Mouse (Mus musculus) forebrain, embryonic 14.5 days (tissue): ENCODE measurements around the gene Etnk1. TPM values are rescaled to one million over a fixed set of nuclear protein-coding genes. Genes with fewer than 3 reads are reported as not detected.

Experiments
- ATAC-seq: fragments of 200-750 bp; cut with Nextera tagmentation; 2 replicates; pipeline ENCODE4 v1.8.0; 2017; ENCODE audit warnings: mild to moderate bottlenecking, moderate library complexity
- DNase-seq: peaks from one replicate; pipeline ENCODE4 v3.0.0-alpha.2; 2015; ENCODE audit warnings: low spot score
- H3K27ac ChIP-seq: fragments of 300-500 bp; sonication (generic); 2 replicates; pipeline ENCODE4 v1.5.1; 2014; ENCODE audit warnings: low read depth, mild to moderate bottlenecking, control low read depth, low read length, moderate library complexity
- H3K27me3 ChIP-seq: fragments of 300-500 bp; sonication (generic); replicated peaks from 2 replicates; pipeline ENCODE4 v1.6.1; 2014; ENCODE audit warnings: low read length, control low read depth, mixed read lengths; ENCODE audit not compliant: control insufficient read depth, insufficient read depth
- H3K36me3 ChIP-seq: fragments of 300-500 bp; sonication (generic); 2 replicates; pipeline ENCODE4 v1.6.1; 2014; ENCODE audit warnings: low read length, control low read depth; ENCODE audit not compliant: control insufficient read depth, insufficient read depth
- H3K4me1 ChIP-seq: fragments of 300-500 bp; sonication (generic); 2 replicates; pipeline ENCODE4 v1.6.1; 2014; ENCODE audit warnings: antibody characterized with exemption, low read length, control low read depth; ENCODE audit not compliant: control insufficient read depth, insufficient read depth
- H3K4me2 ChIP-seq: fragments of 300-500 bp; sonication (generic); 2 replicates; pipeline ENCODE4 v1.6.1; 2014; ENCODE audit warnings: mild to moderate bottlenecking, control low read depth, low read length
- H3K4me3 ChIP-seq: fragments of 300-500 bp; sonication (generic); 2 replicates; pipeline ENCODE4 v1.5.1; 2014; ENCODE audit warnings: low read depth, low read length, control low read depth
- H3K9ac ChIP-seq: fragments of 300-500 bp; sonication (generic); 2 replicates; pipeline ENCODE4 v1.6.1; 2014; ENCODE audit warnings: mild to moderate bottlenecking, low read length, control low read depth, moderate library complexity
- H3K9me3 ChIP-seq: fragments of 300-500 bp; sonication (generic); replicated peaks from 2 replicates; pipeline ENCODE4 v1.6.1; 2016; ENCODE audit warnings: low read length, control low read depth, mixed read lengths; ENCODE audit not compliant: control insufficient read depth
- WGBS: fragments of 180-500 bp; shearing (Covaris S2); extraction: QIAGEN DNeasy Blood & Tissue Kit; methylation state at CpG from one replicate; pipeline ENCODE4 v1.1.7; 2014; 5-methylcytosine and 5-hydroxymethylcytosine counted together
- polyA plus RNA-seq: library from polyadenylated mRNA; unstranded; fragments of >200 nt; fragmentation: Nextera tagmentation; extraction: Ambion mirVana; gene quantifications from 2 replicates; pipeline ENCODE4 v1.2.1, GENCODE M21; 2014

The Etnk1 gene
- polyA plus RNA-seq, 1 experiment from 2014 or later: 23.5 TPM

DNA sequence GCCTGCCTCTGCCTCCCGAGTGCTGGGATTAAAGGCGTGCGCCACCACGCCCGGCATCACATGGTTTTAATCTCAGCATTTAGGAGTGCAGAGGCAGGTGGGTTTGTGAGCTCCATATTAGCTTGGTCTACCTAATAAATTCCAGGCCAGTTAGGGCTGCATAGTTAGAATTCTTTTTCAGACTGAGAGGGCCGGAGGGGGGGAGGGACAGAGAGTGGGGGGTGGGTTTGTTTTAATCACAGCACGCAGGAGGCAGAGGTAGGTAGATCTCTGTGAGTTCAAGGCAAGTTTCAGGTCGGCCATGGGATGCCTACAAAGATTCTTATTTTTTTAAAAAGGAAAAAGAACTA is 2.1 kb upstream of the Etnk1 start:
- Histone ChIP-seq H3K4me3 (no peak overlapping the region), H3K27me3 (no peaks in the 10 kb centered on the region), H3K9me3 (no peaks in the 10 kb centered on the region), H3K36me3 (no peaks in the 10 kb centered on the region), H3K27ac (no peak overlapping the region), H3K9ac (no peak overlapping the region), H3K4me1 (peaks cover 15% of the 10 kb centered on the region), H3K4me2 (no peak overlapping the region)
- ATAC-seq: no peak
- 87% methylated on average over 8 of the region's 8 CpGs for WGBS
- DNase-seq: no peak

DNA sequence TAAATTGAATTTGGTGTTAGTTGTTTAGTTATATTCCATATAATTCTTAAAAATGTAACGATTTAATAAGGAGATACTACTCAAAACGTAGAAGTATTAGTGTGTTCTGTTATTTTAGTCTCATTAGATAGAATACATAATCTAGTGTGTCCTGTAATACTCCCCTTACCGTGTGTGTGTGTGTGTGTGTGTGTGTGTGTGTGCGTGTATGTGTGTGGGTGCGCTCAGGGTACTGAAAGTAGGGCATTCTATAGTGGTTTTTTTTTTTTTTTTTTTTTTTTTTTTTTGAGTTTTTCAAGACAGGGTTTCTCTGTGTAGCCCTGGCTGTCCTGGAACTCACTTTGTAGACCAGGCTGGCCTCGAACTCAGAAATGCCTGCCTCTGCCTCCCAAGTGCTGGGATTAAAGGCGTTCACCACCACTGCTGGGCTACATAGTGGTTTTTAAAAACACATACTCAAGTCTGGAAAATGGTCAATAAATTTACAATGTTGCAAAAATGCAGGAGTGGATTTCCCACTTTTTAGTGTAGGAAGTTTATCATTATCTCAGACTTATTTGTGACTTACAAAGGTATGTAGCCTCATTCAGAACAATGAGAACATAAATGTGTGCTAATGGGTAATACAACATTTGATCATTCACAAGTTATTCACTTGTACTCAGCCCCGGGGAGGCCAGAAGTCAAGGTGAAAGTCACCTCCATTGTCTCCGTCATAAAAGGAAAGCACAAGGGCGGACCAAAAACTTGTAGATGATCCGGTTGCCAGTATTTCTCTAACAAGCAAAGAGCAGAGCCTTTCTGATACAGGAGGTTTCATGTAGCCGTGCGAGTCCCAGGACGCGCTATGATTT is 1.4 kb upstream of the Etnk1 start:
- Histone ChIP-seq H3K4me2 (peak overlapping the region; percentile 88), H3K27ac (no peak overlapping the region), H3K9me3 (no peaks in the 10 kb centered on the region), H3K9ac (peak overlapping the region; percentile 90), H3K4me1 (peaks cover 18% of the 10 kb centered on the region), H3K27me3 (no peaks in the 10 kb centered on the region), H3K4me3 (no peak overlapping the region), H3K36me3 (no peaks in the 10 kb centered on the region)
- DNase-seq (no peak), ATAC-seq (no peak)
- WGBS: 64% methylated on average over 15 of the region's 15 CpGs

DNA sequence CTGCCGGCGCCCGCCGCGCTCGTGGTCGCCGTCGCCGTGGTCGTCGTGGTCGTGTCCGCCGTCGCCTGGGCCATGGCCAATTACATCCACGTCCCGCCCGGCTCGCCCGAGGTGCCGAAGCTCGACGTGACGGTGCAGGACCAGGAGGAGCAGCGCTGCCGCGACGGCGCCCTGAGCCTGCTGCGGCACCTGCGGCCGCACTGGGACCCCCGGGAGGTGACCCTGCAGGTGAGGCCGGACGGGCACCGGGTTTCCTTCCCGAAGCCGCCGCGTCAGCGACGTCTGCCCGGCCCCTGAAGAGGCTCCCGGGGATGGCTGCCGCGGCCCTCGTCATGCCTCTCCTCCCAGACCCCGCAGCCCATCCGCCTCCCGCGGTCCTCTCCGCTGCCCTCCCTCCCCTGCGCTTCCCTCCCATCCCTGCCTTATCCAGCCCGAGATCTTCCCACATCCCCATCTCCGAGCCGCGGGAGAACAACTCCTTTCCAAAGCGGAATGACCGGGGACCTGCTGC is 443 bp downstream of the Etnk1 start:
- under 1% methylated on average over 39 of the region's 60 CpGs for WGBS
- H3K27me3 ChIP-seq: no peaks in the 10 kb centered on the region
- no peaks in the 10 kb centered on the region for H3K9me3 ChIP-seq
- H3K4me3 ChIP-seq: peak overlapping the region; percentile 86
- peak overlapping the region; percentile 88 for H3K4me2 ChIP-seq
- DNase-seq (peak; percentile 55), ATAC-seq (peak; percentile 65)
- H3K4me1 ChIP-seq: peaks cover 18% of the 10 kb centered on the region
- peak overlapping the region; percentile 90 for H3K9ac ChIP-seq
- no peaks in the 10 kb centered on the region for H3K36me3 ChIP-seq
- H3K27ac ChIP-seq: peak overlapping the region; percentile 93

DNA sequence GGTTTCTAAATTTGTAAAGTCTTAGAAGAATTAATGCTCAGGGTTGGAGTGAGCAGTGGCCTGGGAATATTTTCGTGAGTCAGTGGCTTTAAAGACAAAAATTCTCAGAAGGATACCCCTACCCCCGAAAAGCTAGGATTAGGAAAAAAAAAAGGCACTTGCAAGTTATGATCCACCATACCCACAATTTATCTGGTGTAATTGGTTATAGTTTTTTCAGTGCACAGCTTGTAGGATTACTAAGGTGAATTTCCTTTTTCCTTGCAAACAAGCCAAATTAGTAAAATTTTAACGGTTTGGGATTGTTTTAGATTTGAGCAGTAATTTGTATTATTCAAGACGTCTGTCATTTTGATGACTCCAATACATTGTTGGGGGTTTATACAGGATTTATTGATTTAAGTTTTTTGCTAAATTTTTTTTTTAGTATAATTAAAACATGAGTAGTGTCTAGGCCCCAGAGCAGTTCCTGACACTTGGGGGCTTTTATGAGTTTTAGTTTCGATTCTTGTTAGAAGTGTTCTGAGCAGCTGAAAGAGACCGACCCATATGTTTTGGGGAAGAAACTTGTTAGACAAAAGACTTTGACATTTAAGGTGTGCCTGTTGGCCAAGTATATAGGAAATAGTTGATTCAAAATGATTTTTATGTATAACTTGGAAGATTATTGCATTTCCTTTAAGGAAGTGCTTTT is 1.1 kb downstream of the Etnk1 start:
- Histone ChIP-seq H3K27ac (no peak overlapping the region), H3K36me3 (peaks cover 3% of the 10 kb centered on the region), H3K4me2 (peak overlapping the region; percentile 88), H3K4me3 (peak overlapping the region; percentile 86), H3K4me1 (peaks cover 18% of the 10 kb centered on the region), H3K9me3 (no peaks in the 10 kb centered on the region), H3K27me3 (no peaks in the 10 kb centered on the region), H3K9ac (peak overlapping the region; percentile 90)
- 29% methylated on average over 6 of the region's 6 CpGs for WGBS
- DNase-seq (no peak), ATAC-seq (no peak)

DNA sequence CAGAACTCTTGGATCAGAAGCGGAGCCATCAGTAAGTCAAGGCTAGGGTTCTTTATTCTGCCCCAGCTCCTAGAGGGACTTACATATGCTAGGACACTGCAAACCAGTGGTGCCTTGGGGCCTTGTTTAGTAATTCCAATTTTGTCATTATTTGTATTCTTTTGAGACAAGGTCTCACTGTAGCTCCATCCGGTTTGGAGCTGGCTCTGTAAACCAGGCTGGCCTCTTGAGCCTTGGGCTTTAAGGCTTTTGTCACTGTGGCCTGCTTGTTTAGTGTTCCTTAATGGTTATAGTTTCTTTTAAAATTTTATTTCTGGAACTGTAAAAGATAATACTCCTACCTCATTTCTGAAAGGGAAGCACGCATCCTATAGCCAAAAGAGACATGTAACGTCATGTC is 2.4 kb downstream of the Etnk1 start:
- Histone ChIP-seq H3K9me3 (no peaks in the 10 kb centered on the region), H3K36me3 (peaks cover 10% of the 10 kb centered on the region), H3K4me1 (peaks cover 18% of the 10 kb centered on the region), H3K27me3 (no peaks in the 10 kb centered on the region), H3K9ac (no peak overlapping the region; the same call in 1 of the 2 replicates), H3K4me2 (peak overlapping the region; percentile 88; the same call in 1 of the 2 replicates), H3K4me3 (no peak overlapping the region), H3K27ac (no peak overlapping the region)
- ATAC-seq: no peak
- WGBS: 80% methylated on average over 4 of the region's 4 CpGs
- no peak for DNase-seq

DNA sequence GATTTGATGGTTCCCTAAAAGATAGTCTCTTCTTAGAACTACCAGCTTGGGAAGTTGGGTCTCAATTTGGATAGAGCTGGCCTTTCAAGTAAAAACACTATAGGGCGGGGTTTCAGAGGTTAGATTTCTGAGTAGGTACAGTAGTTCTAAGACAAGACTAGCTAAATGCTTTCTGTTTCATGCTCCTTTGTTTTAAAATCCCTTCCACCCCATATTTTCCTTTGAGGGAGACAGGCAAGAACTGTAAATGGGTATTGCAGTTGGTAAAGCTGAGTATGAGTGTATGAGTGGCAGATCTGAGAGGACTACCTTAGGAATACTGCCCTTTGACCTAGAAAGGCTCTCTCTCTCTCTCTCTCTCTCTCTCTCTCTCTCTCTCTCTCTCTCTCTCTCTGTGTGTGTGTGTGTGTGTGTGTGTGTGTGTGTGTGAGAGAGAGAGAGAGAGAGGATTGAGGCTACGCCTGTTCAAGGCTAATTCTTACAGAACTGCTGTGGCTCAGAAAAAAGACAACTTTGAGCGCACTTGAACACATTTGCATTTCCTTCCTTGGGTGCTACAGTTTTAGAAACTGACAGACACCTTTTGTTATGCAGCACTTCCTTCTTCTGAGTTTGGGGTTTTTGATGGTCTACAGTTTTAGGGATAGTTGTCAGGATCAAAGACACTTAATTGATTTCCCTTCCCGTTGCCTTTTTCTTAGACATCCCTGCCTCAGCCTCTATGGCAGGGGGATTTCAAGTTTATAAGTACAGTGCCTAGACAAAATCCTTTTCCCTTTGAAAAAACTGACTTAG is 3.3 kb downstream of the Etnk1 start:
- no peak overlapping the region for H3K4me2 ChIP-seq
- H3K9me3 ChIP-seq: no peaks in the 10 kb centered on the region
- peaks cover 10% of the 10 kb centered on the region for H3K36me3 ChIP-seq
- ATAC-seq (no peak), DNase-seq (no peak)
- H3K4me3 ChIP-seq: no peak overlapping the region
- WGBS: 92% methylated on average over 4 of the region's 4 CpGs
- H3K27me3 ChIP-seq: no peaks in the 10 kb centered on the region
- no peak overlapping the region for H3K9ac ChIP-seq
- no peak overlapping the region for H3K27ac ChIP-seq
- H3K4me1 ChIP-seq: peaks cover 18% of the 10 kb centered on the region

DNA sequence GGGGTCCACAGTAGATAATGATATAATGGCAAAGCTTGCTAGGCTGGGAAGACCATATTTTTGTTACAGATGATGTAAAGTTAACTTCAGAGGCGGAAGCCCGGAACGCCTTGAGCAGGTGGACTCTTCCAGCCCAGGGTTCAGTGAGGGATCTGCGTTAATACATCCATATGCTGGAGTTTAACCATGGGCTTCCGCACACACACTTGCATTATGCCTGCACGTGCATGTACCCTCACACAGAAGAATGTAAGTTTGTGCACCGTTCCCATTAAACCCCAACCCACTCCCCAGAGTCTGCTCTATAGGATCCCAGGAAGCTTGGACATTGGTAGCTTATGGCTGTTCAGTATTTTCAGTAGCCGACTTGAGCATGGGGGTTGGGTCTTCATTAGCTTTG is 4.0 kb downstream of the Etnk1 start:
- Histone ChIP-seq H3K27me3 (no peaks in the 10 kb centered on the region), H3K27ac (no peak overlapping the region), H3K9ac (no peak overlapping the region), H3K4me3 (no peak overlapping the region), H3K9me3 (no peaks in the 10 kb centered on the region), H3K4me2 (no peak overlapping the region), H3K36me3 (peaks cover 10% of the 10 kb centered on the region), H3K4me1 (peaks cover 18% of the 10 kb centered on the region)
- 96% methylated on average over 8 of the region's 8 CpGs for WGBS
- ATAC-seq: no peak
- DNase-seq: no peak

DNA sequence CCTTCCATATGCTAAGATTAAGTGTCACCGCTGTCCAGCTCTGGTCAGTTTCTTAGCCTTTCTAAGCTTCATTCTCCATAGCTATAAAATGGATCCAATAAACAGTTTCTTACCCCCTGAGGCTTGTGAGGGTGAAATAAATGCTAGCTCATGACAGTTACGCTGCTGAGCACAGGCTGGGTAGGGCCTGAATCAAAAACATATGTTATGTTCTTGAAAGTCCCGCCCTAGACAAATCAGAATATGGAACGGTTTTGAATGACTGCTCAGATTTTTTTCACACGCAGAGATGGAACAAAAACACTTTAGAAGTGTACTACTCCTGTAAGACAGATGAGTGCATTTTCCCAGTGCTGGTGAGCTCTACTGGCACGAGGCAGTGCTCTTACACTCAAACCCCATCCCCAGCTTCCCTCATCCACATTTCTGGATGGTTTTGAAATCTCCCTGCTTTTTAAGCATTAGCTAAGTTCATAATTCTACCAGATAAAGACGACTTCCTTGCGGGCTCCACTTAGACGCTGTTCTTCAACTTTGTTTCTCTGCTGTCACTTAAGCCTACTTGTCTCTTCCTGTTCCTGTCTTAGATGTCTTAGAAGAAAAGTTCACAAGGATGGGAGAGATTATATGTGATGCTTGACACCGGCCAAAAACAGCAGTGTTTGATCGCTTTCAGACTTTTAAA is 4.9 kb downstream of the Etnk1 start:
- peaks cover 18% of the 10 kb centered on the region for H3K4me1 ChIP-seq
- H3K36me3 ChIP-seq: peaks cover 10% of the 10 kb centered on the region
- no peaks in the 10 kb centered on the region for H3K27me3 ChIP-seq
- DNase-seq: no peak
- H3K9me3 ChIP-seq: no peaks in the 10 kb centered on the region
- H3K9ac ChIP-seq: no peak overlapping the region
- 93% methylated on average over 11 of the region's 11 CpGs for WGBS
- no peak for ATAC-seq
- no peak overlapping the region for H3K4me3 ChIP-seq
- H3K4me2 ChIP-seq: no peak overlapping the region
- H3K27ac ChIP-seq: no peak overlapping the region
